Mouse (Mus musculus): ENCODE data around the gene Rac3. TPM values are rescaled to one million over a fixed set of nuclear protein-coding genes. Genes with fewer than 3 reads are reported as not detected.

Rac3 gene
- polyA plus RNA-seq, 1 experiment = 18.1 TPM

GRCm38 (mm10) chr11:120772749-120773148 lies 51.5 kb downstream of the Rac3 start:
- Histone ChIP-seq H3K4me1 (ENCODE audit: control insufficient read depth, insufficient read depth, low read length) (peaks cover 10% of the 10 kb centered on the region), H3K4me3 (ENCODE audit: insufficient read depth, low read length) (no peak overlapping the region), H3K27ac (ENCODE audit: insufficient read depth, low read depth, low read length) (no peak overlapping the region)
- TF ChIP-seq POLR2A (IDR thresholded peaks at IDR 0.05; ENCODE audit: borderline replicate concordance, low read depth, low read length) (no peak), CTCF (IDR thresholded peaks at IDR 0.05; ENCODE audit: low read depth, low read length) (no peak)

Other genes with a start within 250 kb of the Rac3 start
- 43.3 and 46.7 TPM in 2 replicates for gene Mrpl12, start 236.9 kb upstream of the Rac3 start, polyA plus RNA-seq (2012; ENCODE audit: insufficient read depth, insufficient read length, missing spikeins)
- 62.9 and 65.6 TPM in 2 replicates for gene Slc25a10, start 229.6 kb upstream of the Rac3 start, polyA plus RNA-seq (2012; ENCODE audit: insufficient read depth, insufficient read length, missing spikeins)
- gene Gcgr, start 190.8 kb upstream of the Rac3 start, polyA plus RNA-seq (2012; ENCODE audit: insufficient read depth, insufficient read length, missing spikeins) = not detected in 2 replicates
- 63.5 and 64.0 TPM in 2 replicates for gene Mcrip1, start 171.7 kb upstream of the Rac3 start, polyA plus RNA-seq (2012; ENCODE audit: insufficient read depth, insufficient read length, missing spikeins)
- gene Ppp1r27, start 170.3 kb upstream of the Rac3 start, polyA plus RNA-seq (2012; ENCODE audit: insufficient read depth, insufficient read length, missing spikeins) = not detected in 2 replicates
- 292 and 334 TPM in 2 replicates for gene P4hb, start 148.2 kb upstream of the Rac3 start, polyA plus RNA-seq (2012; ENCODE audit: insufficient read depth, insufficient read length, missing spikeins)
- gene Arhgdia, start 139.8 kb upstream of the Rac3 start, polyA plus RNA-seq (2012; ENCODE audit: insufficient read depth, insufficient read length, missing spikeins) = 628 and 760 TPM in 2 replicates
- gene Alyref, start 123.1 kb upstream of the Rac3 start, polyA plus RNA-seq (2012; ENCODE audit: insufficient read depth, insufficient read length, missing spikeins) = 97.5 and 121 TPM in 2 replicates
- 127 and 128 TPM in 2 replicates for gene Anapc11, start 123.0 kb upstream of the Rac3 start, polyA plus RNA-seq (2012; ENCODE audit: insufficient read depth, insufficient read length, missing spikeins)
- 1.4 TPM in 1 of 2 replicates, not detected in the other for gene Npb, start 113.0 kb upstream of the Rac3 start, polyA plus RNA-seq (2012; ENCODE audit: insufficient read depth, insufficient read length, missing spikeins)
- gene Pcyt2, start 103.5 kb upstream of the Rac3 start, polyA plus RNA-seq (2012; ENCODE audit: insufficient read depth, insufficient read length, missing spikeins) = 52.4 and 64.5 TPM in 2 replicates
- gene Sirt7, start 96.2 kb upstream of the Rac3 start, polyA plus RNA-seq (2012; ENCODE audit: insufficient read depth, insufficient read length, missing spikeins) = 78.5 and 91.5 TPM in 2 replicates
- gene Mafg, start 87.9 kb upstream of the Rac3 start, polyA plus RNA-seq (2012; ENCODE audit: insufficient read depth, insufficient read length, missing spikeins) = 76.0 and 77.5 TPM in 2 replicates
- gene Pycr1, start 77.7 kb upstream of the Rac3 start, polyA plus RNA-seq (2012; ENCODE audit: insufficient read depth, insufficient read length, missing spikeins) = 0.61 and 0.78 TPM in 2 replicates
- gene Myadml2, start 73.3 kb upstream of the Rac3 start, polyA plus RNA-seq (2012; ENCODE audit: insufficient read depth, insufficient read length, missing spikeins) = not detected in 2 replicates
- gene Notum, start 60.3 kb upstream of the Rac3 start, polyA plus RNA-seq (2012; ENCODE audit: insufficient read depth, insufficient read length, missing spikeins) = not detected in 2 replicates
- gene Aspscr1, start 48.5 kb upstream of the Rac3 start, polyA plus RNA-seq (2012; ENCODE audit: insufficient read depth, insufficient read length, missing spikeins) = 42.8 and 50.5 TPM in 2 replicates
- gene Cenpx, start 7.7 kb upstream of the Rac3 start, polyA plus RNA-seq (2012; ENCODE audit: insufficient read depth, insufficient read length, missing spikeins) = 109 and 110 TPM in 2 replicates
- gene Lrrc45, start 7.5 kb upstream of the Rac3 start, polyA plus RNA-seq (2012; ENCODE audit: insufficient read depth, insufficient read length, missing spikeins) = 34.3 and 46.1 TPM in 2 replicates
- 65.0 and 65.6 TPM in 2 replicates for gene Dcxr, start 5.8 kb downstream of the Rac3 start, polyA plus RNA-seq (2012; ENCODE audit: insufficient read depth, insufficient read length, missing spikeins)
- 57.0 and 81.4 TPM in 2 replicates for gene Cbr2, start 10.6 kb downstream of the Rac3 start, polyA plus RNA-seq (2012; ENCODE audit: insufficient read depth, insufficient read length, missing spikeins)
- gene Hmga1b, start 41.3 kb downstream of the Rac3 start, polyA plus RNA-seq (2012; ENCODE audit: insufficient read depth, insufficient read length, missing spikeins) = 13.2 and 32.4 TPM in 2 replicates
- 18.3 and 22.6 TPM in 2 replicates for gene Rfng, start 62.7 kb downstream of the Rac3 start, polyA plus RNA-seq (2012; ENCODE audit: insufficient read depth, insufficient read length, missing spikeins)
- gene Gps1, start 62.8 kb downstream of the Rac3 start, polyA plus RNA-seq (2012; ENCODE audit: insufficient read depth, insufficient read length, missing spikeins) = 34.7 and 41.1 TPM in 2 replicates
- gene Dus1l, start 74.9 kb downstream of the Rac3 start, polyA plus RNA-seq (2012; ENCODE audit: insufficient read depth, insufficient read length, missing spikeins) = 22.7 and 28.5 TPM in 2 replicates
- gene Fasn, start 103.1 kb downstream of the Rac3 start, polyA plus RNA-seq (2012; ENCODE audit: insufficient read depth, insufficient read length, missing spikeins) = 6.9 and 8.1 TPM in 2 replicates
- gene Ccdc57, start 211.4 kb downstream of the Rac3 start, polyA plus RNA-seq (2012; ENCODE audit: insufficient read depth, insufficient read length, missing spikeins) = 3.0 and 4.1 TPM in 2 replicates
- gene Slc16a3, start 227.0 kb downstream of the Rac3 start, polyA plus RNA-seq (2012; ENCODE audit: insufficient read depth, insufficient read length, missing spikeins) = 45.2 and 50.5 TPM in 2 replicates